Mouse (Mus musculus) myocyte (in vitro differentiated cells): ENCODE data around the gene Sec61b.

Source experiments
- E2F4 ChIP-seq: IDR thresholded peaks from one replicate; pipeline ENCODE4 v1.6.1; 2011; ENCODE audit warnings: mild to moderate bottlenecking, control low read depth, moderate library complexity; ENCODE audit not compliant: insufficient read depth
- MYOD1 ChIP-seq, 3 experiments: IDR thresholded peaks; one replicate each; pipeline ENCODE4 v1.6.1; 2011; ENCODE audit warnings: control low read depth in 2 of 3, low read depth in 2 of 3, mild to moderate bottlenecking in 2 of 3, moderate library complexity in 1 of 3; ENCODE audit not compliant: insufficient read length in 2 of 3, control insufficient read depth in 1 of 3
- POLR2A ChIP-seq: IDR thresholded peaks from one replicate; pipeline ENCODE4 v1.6.1; 2011; ENCODE audit warnings: low read depth, mild to moderate bottlenecking, control low read depth, moderate library complexity; ENCODE audit not compliant: insufficient read length
- REST ChIP-seq: IDR thresholded peaks from one replicate; pipeline ENCODE4 v1.6.1; 2011; ENCODE audit warnings: mild to moderate bottlenecking, control low read depth, moderate library complexity; ENCODE audit not compliant: insufficient read depth, insufficient read length
- TCF12 ChIP-seq: IDR thresholded peaks from one replicate; pipeline ENCODE4 v1.6.1; 2011; ENCODE audit warnings: mild to moderate bottlenecking, control low read depth; ENCODE audit not compliant: poor library complexity, insufficient read depth, severe bottlenecking

DNA sequence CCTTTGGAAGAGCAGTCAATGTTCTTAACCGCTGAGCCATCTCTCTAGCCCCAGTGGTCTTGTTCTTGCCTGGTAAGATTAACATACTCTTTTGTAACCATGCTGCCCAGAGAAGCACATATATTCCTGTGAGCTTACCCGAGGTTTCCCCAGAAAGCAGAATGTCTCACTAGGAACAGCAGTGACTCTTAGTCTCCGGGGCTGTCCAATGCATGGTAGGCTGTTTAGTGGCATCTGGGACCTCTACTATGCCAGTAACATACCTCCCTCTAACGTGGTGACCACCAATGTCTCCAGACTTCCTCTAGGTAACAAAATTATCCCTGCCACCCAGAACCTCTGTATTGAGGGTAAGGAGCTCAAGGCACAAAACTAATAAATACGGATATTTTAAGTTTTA is 43.4 kb upstream of the Sec61b start:
- TF ChIP-seq MYOD1 (IDR thresholded peaks at IDR 0.05; ENCODE audit: control insufficient read depth in 1 of 3, insufficient read length in 2 of 3, low read depth in 2 of 3) = no peak
- no peak for TF ChIP-seq POLR2A
- no peak for TF ChIP-seq REST
- TF ChIP-seq E2F4 = no peak
- no peak for TF ChIP-seq TCF12
